Mouse (Mus musculus): ENCODE data around the gene Cep19. TPM values are rescaled to one million over a fixed set of nuclear protein-coding genes. Genes with fewer than 3 reads are reported as not detected.

Cep19 gene
- polyA plus RNA-seq, 1 experiment from 2014 or later = 31.7 TPM

- H3K27ac ChIP-seq (ENCODE audit: low read length) = no peak overlapping the region
- no peak for ATAC-seq (ENCODE audit: low read depth)
- peaks cover 16% of the 10 kb centered on the region for H3K36me3 ChIP-seq (ENCODE audit: control insufficient read depth, insufficient read depth, low read length)
- 89% methylated on average over 13 of the region's 13 CpGs for WGBS
- peaks cover 14% of the 10 kb centered on the region for H3K4me1 ChIP-seq (replicated peaks; ENCODE audit: control insufficient read depth, insufficient read depth, low read length)
- no peaks in the 10 kb centered on the region; the same call in 1 of the 2 replicates for H3K9me3 ChIP-seq (ENCODE audit: control insufficient read depth, low read length)
- H3K27me3 ChIP-seq (ENCODE audit: control insufficient read depth, insufficient read depth, low read depth, low read length) = no peaks in the 10 kb centered on the region
- H3K9ac ChIP-seq (ENCODE audit: low read length) = no peak overlapping the region
- H3K4me2 ChIP-seq (ENCODE audit: low read depth, low read length) = no peak overlapping the region
- no peak overlapping the region for H3K4me3 ChIP-seq (ENCODE audit: low read length)
Observed at GRCm38 (mm10) chr16:32102295-32102694, 2.7 kb downstream of the Cep19 start.

GRCm38 (mm10) chr16:32105698-32106097 lies 6.1 kb downstream of the Cep19 start:
- Histone ChIP-seq H3K27ac (ENCODE audit: low read length) (no peak overlapping the region), H3K4me1 (replicated peaks; ENCODE audit: control insufficient read depth, insufficient read depth, low read length) (no peaks in the 10 kb centered on the region), H3K4me3 (ENCODE audit: low read length) (no peak overlapping the region), H3K27me3 (ENCODE audit: control insufficient read depth, insufficient read depth, low read depth, low read length) (no peaks in the 10 kb centered on the region), H3K36me3 (ENCODE audit: control insufficient read depth, insufficient read depth, low read length) (peaks cover 19% of the 10 kb centered on the region), H3K4me2 (ENCODE audit: low read depth, low read length) (no peak overlapping the region), H3K9me3 (ENCODE audit: control insufficient read depth, low read length) (no peaks in the 10 kb centered on the region; the same call in 1 of the 2 replicates), H3K9ac (ENCODE audit: low read length) (no peak overlapping the region)
- WGBS = 85% methylated on average over 1 of the region's 1 CpGs
- no peak for ATAC-seq (ENCODE audit: low read depth)

GRCm38 (mm10) chr16:32107342-32108045 lies 7.9 kb downstream of the Cep19 start:
- H3K27ac ChIP-seq (ENCODE audit: low read length) = no peak overlapping the region
- WGBS = 86% methylated on average over 12 of the region's 12 CpGs
- no peak overlapping the region for H3K9ac ChIP-seq (ENCODE audit: low read length)
- H3K4me3 ChIP-seq (ENCODE audit: low read length) = no peak overlapping the region
- H3K4me1 ChIP-seq (replicated peaks; ENCODE audit: control insufficient read depth, insufficient read depth, low read length) = no peaks in the 10 kb centered on the region
- peaks cover 19% of the 10 kb centered on the region for H3K36me3 ChIP-seq (ENCODE audit: control insufficient read depth, insufficient read depth, low read length)
- H3K27me3 ChIP-seq (ENCODE audit: control insufficient read depth, insufficient read depth, low read depth, low read length) = no peaks in the 10 kb centered on the region
- H3K4me2 ChIP-seq (ENCODE audit: low read depth, low read length) = no peak overlapping the region
- no peak for ATAC-seq (ENCODE audit: low read depth)
- H3K9me3 ChIP-seq (ENCODE audit: control insufficient read depth, low read length) = no peaks in the 10 kb centered on the region; the same call in 1 of the 2 replicates

- no peak overlapping the region for H3K9ac ChIP-seq (ENCODE audit: low read length)
- H3K27ac ChIP-seq (ENCODE audit: low read length) = no peak overlapping the region
- 79% methylated on average over 7 of the region's 7 CpGs for WGBS
- H3K27me3 ChIP-seq (ENCODE audit: control insufficient read depth, insufficient read depth, low read depth, low read length) = no peaks in the 10 kb centered on the region
- no peak overlapping the region for H3K4me2 ChIP-seq (ENCODE audit: low read depth, low read length)
- ATAC-seq (ENCODE audit: low read depth) = no peak
- peaks cover 19% of the 10 kb centered on the region for H3K36me3 ChIP-seq (ENCODE audit: control insufficient read depth, insufficient read depth, low read length)
- H3K4me3 ChIP-seq (ENCODE audit: low read length) = no peak overlapping the region
- H3K9me3 ChIP-seq (ENCODE audit: control insufficient read depth, low read length) = no peaks in the 10 kb centered on the region; the same call in 1 of the 2 replicates
- no peaks in the 10 kb centered on the region for H3K4me1 ChIP-seq (replicated peaks; ENCODE audit: control insufficient read depth, insufficient read depth, low read length)
Observed at GRCm38 (mm10) chr16:32108170-32108569, 8.6 kb downstream of the Cep19 start.

GRCm38 (mm10) chr16:32108578-32108977 lies 9.0 kb downstream of the Cep19 start:
- no peak for ATAC-seq (ENCODE audit: low read depth)
- H3K27ac ChIP-seq (ENCODE audit: low read length) = no peak overlapping the region
- no peak overlapping the region for H3K4me2 ChIP-seq (ENCODE audit: low read depth, low read length)
- no peaks in the 10 kb centered on the region for H3K4me1 ChIP-seq (replicated peaks; ENCODE audit: control insufficient read depth, insufficient read depth, low read length)
- H3K36me3 ChIP-seq (ENCODE audit: control insufficient read depth, insufficient read depth, low read length) = peaks cover 18% of the 10 kb centered on the region
- no peak overlapping the region for H3K4me3 ChIP-seq (ENCODE audit: low read length)
- H3K9me3 ChIP-seq (ENCODE audit: control insufficient read depth, low read length) = no peaks in the 10 kb centered on the region; the same call in 1 of the 2 replicates
- H3K27me3 ChIP-seq (ENCODE audit: control insufficient read depth, insufficient read depth, low read depth, low read length) = no peaks in the 10 kb centered on the region
- 83% methylated on average over 2 of the region's 2 CpGs for WGBS
- no peak overlapping the region for H3K9ac ChIP-seq (ENCODE audit: low read length)

GRCm38 (mm10) chr16:32110951-32111699 lies 11.5 kb downstream of the Cep19 start:
- Histone ChIP-seq H3K9ac (ENCODE audit: low read length) (no peak overlapping the region), H3K4me2 (ENCODE audit: low read depth, low read length) (no peak overlapping the region), H3K27ac (ENCODE audit: low read length) (no peak overlapping the region), H3K4me3 (ENCODE audit: low read length) (no peak overlapping the region), H3K36me3 (ENCODE audit: control insufficient read depth, insufficient read depth, low read length) (peaks cover 11% of the 10 kb centered on the region), H3K27me3 (ENCODE audit: control insufficient read depth, insufficient read depth, low read depth, low read length) (no peaks in the 10 kb centered on the region), H3K9me3 (ENCODE audit: control insufficient read depth, low read length) (no peaks in the 10 kb centered on the region), H3K4me1 (replicated peaks; ENCODE audit: control insufficient read depth, insufficient read depth, low read length) (peaks cover 9% of the 10 kb centered on the region; the same call in 1 of the 2 replicates)
- 67% methylated on average over 15 of the region's 15 CpGs for WGBS
- ATAC-seq (ENCODE audit: low read depth) = no peak

- peak; percentile 74 for ATAC-seq (ENCODE audit: low read depth)
- Histone ChIP-seq H3K9me3 (ENCODE audit: control insufficient read depth, low read length) (no peaks in the 10 kb centered on the region), H3K27ac (ENCODE audit: low read length) (peak overlapping the region; percentile 73), H3K4me2 (ENCODE audit: low read depth, low read length) (peak overlapping the region; percentile 27; the same call in 1 of the 2 replicates), H3K36me3 (ENCODE audit: control insufficient read depth, insufficient read depth, low read length) (peaks cover 2% of the 10 kb centered on the region; the same call in 1 of the 2 replicates), H3K9ac (ENCODE audit: low read length) (peak overlapping the region; percentile 39), H3K27me3 (ENCODE audit: control insufficient read depth, insufficient read depth, low read depth, low read length) (no peaks in the 10 kb centered on the region), H3K4me1 (replicated peaks; ENCODE audit: control insufficient read depth, insufficient read depth, low read length) (peaks cover 12% of the 10 kb centered on the region; the same call in 1 of the 2 replicates), H3K4me3 (ENCODE audit: low read length) (no peak overlapping the region)
- 50% methylated on average over 23 of the region's 23 CpGs for WGBS
Observed at GRCm38 (mm10) chr16:32113541-32114218, 14.1 kb downstream of the Cep19 start.

- Histone ChIP-seq H3K27me3 (ENCODE audit: control insufficient read depth, insufficient read depth, low read depth, low read length) (no peaks in the 10 kb centered on the region), H3K4me3 (ENCODE audit: low read length) (no peak overlapping the region), H3K4me1 (replicated peaks; ENCODE audit: control insufficient read depth, insufficient read depth, low read length) (peaks cover 12% of the 10 kb centered on the region; the same call in 1 of the 2 replicates), H3K36me3 (ENCODE audit: control insufficient read depth, insufficient read depth, low read length) (no peaks in the 10 kb centered on the region), H3K9ac (ENCODE audit: low read length) (no peak overlapping the region), H3K4me2 (ENCODE audit: low read depth, low read length) (no peak overlapping the region), H3K27ac (ENCODE audit: low read length) (peak overlapping the region; percentile 18), H3K9me3 (ENCODE audit: control insufficient read depth, low read length) (no peaks in the 10 kb centered on the region)
- ATAC-seq (ENCODE audit: low read depth) = no peak
- WGBS = 75% methylated on average over 10 of the region's 10 CpGs
Observed at GRCm38 (mm10) chr16:32114406-32114805, 14.8 kb downstream of the Cep19 start.

Measured in lung, embryonic 16.5 days (tissue).